9 mouse cellular contexts compared by ENCODE assay signal in the genomic region with DNA sequence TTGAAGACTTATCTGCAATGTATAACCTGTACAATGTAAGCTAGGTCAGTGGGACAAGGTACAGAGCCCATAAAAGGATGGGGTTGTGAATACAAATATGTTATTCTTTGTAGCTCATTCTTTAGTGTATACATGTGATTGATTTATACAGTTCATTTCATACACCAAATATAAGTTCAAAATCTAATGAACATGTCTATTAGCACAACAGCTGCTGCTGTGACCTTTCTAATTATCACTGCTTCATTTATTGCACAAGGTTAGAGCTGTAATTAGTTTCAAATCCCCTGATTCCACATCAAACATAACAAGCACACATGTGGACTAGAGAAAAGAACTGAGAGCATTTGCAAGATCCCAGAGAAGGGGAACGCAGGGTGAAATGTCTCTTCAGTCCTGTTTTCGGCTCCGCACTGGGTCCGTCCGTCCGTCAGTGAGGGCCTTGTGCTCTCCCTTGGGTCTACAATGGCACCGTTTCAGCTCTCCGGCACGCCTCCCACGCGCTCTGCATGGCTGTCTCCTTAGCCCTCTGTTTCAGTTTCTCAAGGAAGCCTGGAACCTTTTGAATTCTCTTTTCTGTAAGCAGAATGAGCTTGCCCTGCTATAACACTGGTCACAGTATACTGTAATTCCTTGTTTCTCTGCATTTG.
DNase-seq lines count a peak whose midpoint lies in the region; ATAC-seq lines count a peak whose summit lies in the region.
"Had no signal": no experiment of that assay in that cellular context is flagged by ENCODE, and none has a peak within 500 bp of the region (broad histone marks: within the 10 kb centered on the region; RNA-seq: fewer than 3 reads in every experiment).

No protein-coding gene starts in this region.

- ATAC-seq in kidney, embryonic 15.5 days (replicated peaks; ENCODE audit: low FRiP score): 0 out of 2 replicates have a peak, but pooled peaks have one; percentile 22
- ATAC-seq in embryonic facial prominence, embryonic 14.5 days (ENCODE audit: low read depth): peak; percentile 55
- no peak for ATAC-seq in limb, embryonic 15.5 days (ENCODE audit: insufficient number of reproducible peaks, low FRiP score, low TSS enrichment, low read depth)
- no peak for ATAC-seq in megakaryocyte, adult 5-6 weeks (ENCODE audit: poor library complexity, severe bottlenecking)

- H3K4me3 ChIP-seq in kidney, embryonic 15.5 days (replicated peaks): no peak overlapping the region
- no peak overlapping the region for H3K4me3 ChIP-seq in embryonic facial prominence, embryonic 14.5 days (ENCODE audit: low read depth, low read length)
- H3K4me3 ChIP-seq in limb, embryonic 15.5 days: no peak overlapping the region

- intact Hi-C loops in heart, postnatal 36 days (cut with DNase I): no loop called here

- H3K27ac ChIP-seq in kidney, embryonic 15.5 days: 0 out of 2 replicates have a peak overlapping the region, but pooled peaks have one; percentile 9
- 0 out of 2 replicates have a peak overlapping the region, but pooled peaks have one; percentile 28 for H3K27ac ChIP-seq in embryonic facial prominence, embryonic 14.5 days (replicated peaks; ENCODE audit: low read depth, low read length)
- peak overlapping the region; percentile 59; the same call in 1 of the 2 replicates for H3K27ac ChIP-seq in limb, embryonic 15.5 days

- no peak for DNase-seq in kidney, adult 8-10 months
- no peak for DNase-seq in embryonic facial prominence, embryonic 14.5 days (ENCODE audit: low spot score)
- peak; percentile 46 for DNase-seq in heart, postnatal 36 days
- no peak for DNase-seq in urinary bladder, postnatal 4 days (ENCODE audit: low spot score in 2 of 2)
- no peak for DNase-seq in natural killer cell, adult 2 months (ENCODE audit: low spot score in 2 of 2)

- 0 out of 2 replicates have a peak, but pooled peaks cover 4% of the 10 kb centered on the region for H3K4me1 ChIP-seq in kidney, embryonic 15.5 days
- peaks cover 18% of the 10 kb centered on the region; the same call in 1 of the 2 replicates for H3K4me1 ChIP-seq in embryonic facial prominence, embryonic 14.5 days (ENCODE audit: control insufficient read depth, insufficient read depth, low read length)
- H3K4me1 ChIP-seq in limb, embryonic 15.5 days: peaks cover 9% of the 10 kb centered on the region

- H3K9me3 ChIP-seq in kidney, embryonic 15.5 days (replicated peaks): no peaks in the 10 kb centered on the region
- H3K9me3 ChIP-seq in embryonic facial prominence, embryonic 14.5 days (ENCODE audit: control insufficient read depth, low read length): no peaks in the 10 kb centered on the region
- H3K9me3 ChIP-seq in limb, embryonic 15.5 days: no peaks in the 10 kb centered on the region
- H3K9me3 ChIP-seq: G1E had no signal

- no peak overlapping the region for H3K4me2 ChIP-seq in kidney, embryonic 15.5 days
- H3K4me2 ChIP-seq in embryonic facial prominence, embryonic 14.5 days (ENCODE audit: low read depth, low read length): no peak overlapping the region; the same call in 1 of the 2 replicates
- H3K4me2 ChIP-seq in limb, embryonic 15.5 days: no peak overlapping the region

- whole genome bisulfite sequencing in kidney, embryonic 15.5 days: 60% methylated on average over 11 of the region's 11 CpGs
- WGBS in embryonic facial prominence, embryonic 14.5 days: 47% methylated on average over 11 of the region's 11 CpGs
- WGBS in limb, embryonic 15.5 days: 46% methylated on average over 11 of the region's 11 CpGs

- 0 out of 2 replicates have a peak, but pooled peaks cover 8% of the 10 kb centered on the region for H3K36me3 ChIP-seq in kidney, embryonic 15.5 days
- no peaks in the 10 kb centered on the region for H3K36me3 ChIP-seq in embryonic facial prominence, embryonic 14.5 days (ENCODE audit: control insufficient read depth, insufficient read depth, low read length)
- H3K36me3 ChIP-seq in limb, embryonic 15.5 days: no peaks in the 10 kb centered on the region

- H3K9ac ChIP-seq in kidney, embryonic 15.5 days: no peak overlapping the region
- H3K9ac ChIP-seq in embryonic facial prominence, embryonic 14.5 days (ENCODE audit: low read depth, low read length): peak overlapping the region; percentile 28
- no peak overlapping the region for H3K9ac ChIP-seq in limb, embryonic 15.5 days

- no peaks in the 10 kb centered on the region for H3K27me3 ChIP-seq in kidney, embryonic 15.5 days
- H3K27me3 ChIP-seq in embryonic facial prominence, embryonic 14.5 days (replicated peaks; ENCODE audit: control insufficient read depth, insufficient read depth, low read length): no peaks in the 10 kb centered on the region
- no peaks in the 10 kb centered on the region for H3K27me3 ChIP-seq in limb, embryonic 15.5 days

Comparison
In these comparisons a context has a peak if more than half of its experiments do, and no peak if none do; other contexts are left out.
1. ATAC-seq: peak in kidney, embryonic 15.5 days (single experiment) and embryonic facial prominence, embryonic 14.5 days (single experiment); none in limb, embryonic 15.5 days (single experiment) and megakaryocyte, adult 5-6 weeks (single experiment).
2. H3K27ac ChIP-seq: peak in every context shown above with its lines; median percentile 59 in limb, embryonic 15.5 days; 28 in embryonic facial prominence, embryonic 14.5 days; 9 in kidney, embryonic 15.5 days.
3. DNase-seq: peak in heart, postnatal 36 days (2 of 2); none in kidney, adult 8-10 months (0 of 2), embryonic facial prominence, embryonic 14.5 days (single experiment), urinary bladder, postnatal 4 days (0 of 2) and natural killer cell, adult 2 months (0 of 2).